Mouse (Mus musculus): ENCODE results near the gene Fgd4. TPM values are rescaled to one million over a fixed set of nuclear protein-coding genes. Genes with fewer than 3 reads are reported as not detected.
"Not testable (repeated sequence)": the region's sequence is repeated elsewhere in the genome, so short reads cannot be mapped to it uniquely, and the experiment has no call there.

The Fgd4 gene
- polyA plus RNA-seq, 1 experiment from 2014 or later = 7.3 TPM

GRCm38 (mm10) chr16:16438436-16438835 lies 161.9 kb downstream of the Fgd4 start:
- no peaks in the 10 kb centered on the region for H3K27me3 ChIP-seq (ENCODE audit: insufficient read depth, poor library complexity, severe bottlenecking)
- DNase-seq (ENCODE audit: low spot score) = no peak

GRCm38 (mm10) chr16:16422456-16422855 lies 177.9 kb downstream of the Fgd4 start:
- H3K27me3 ChIP-seq (ENCODE audit: insufficient read depth, poor library complexity, severe bottlenecking) = no peaks in the 10 kb centered on the region
- H3K4me1 ChIP-seq = no peaks in the 10 kb centered on the region
- no peak overlapping the region for H3K4me3 ChIP-seq
- no peaks in the 10 kb centered on the region for H3K9me3 ChIP-seq
- peaks cover 5% of the 10 kb centered on the region; the same call in 1 of the 2 replicates for H3K36me3 ChIP-seq
- H3K27ac ChIP-seq = no peak overlapping the region
- no peak for DNase-seq (ENCODE audit: low spot score)
- WGBS = 75% methylated on average over 2 of the region's 2 CpGs

More at GRCm38 (mm10) chr16:16438436-16438835, 161.9 kb downstream of the Fgd4 start:
- Histone ChIP-seq H3K4me3 (no peak overlapping the region), H3K9me3 (no peaks in the 10 kb centered on the region), H3K27ac (no peak overlapping the region), H3K4me1 (no peaks in the 10 kb centered on the region), H3K36me3 (peaks cover 16% of the 10 kb centered on the region)
- 72% methylated on average over 1 of the region's 1 CpGs for WGBS

- H3K4me3 ChIP-seq; H3K4me1 ChIP-seq; DNase-seq (ENCODE audit: low spot score); H3K9me3 ChIP-seq; H3K27ac ChIP-seq; H3K27me3 ChIP-seq (ENCODE audit: insufficient read depth, poor library complexity, severe bottlenecking); H3K36me3 ChIP-seq: not testable (repeated sequence)
- 51% methylated on average over 9 of the region's 9 CpGs for WGBS
Observed at GRCm38 (mm10) chr16:16367217-16367616, 233.1 kb downstream of the Fgd4 start.

Other genes starting within 250 kb of the Fgd4 start
- gene Dnm1l, start 241.6 kb downstream of the Fgd4 start, polyA plus RNA-seq (2016; fragmentation: Nextera tagmentation; extraction: Ambion mirVana) = 67.2 and 74.6 TPM in 2 replicates
- gene Olfr19, start 75.9 kb upstream of the Fgd4 start, polyA plus RNA-seq (2016; fragmentation: Nextera tagmentation; extraction: Ambion mirVana) = not detected in 2 replicates
- 0.13 TPM in 1 of 2 replicates, not detected in the other for gene Spag6l, start 228.9 kb upstream of the Fgd4 start, polyA plus RNA-seq (2016; fragmentation: Nextera tagmentation; extraction: Ambion mirVana)